Comparison of ENCODE assay signal across 17 mouse cellular contexts in the genomic region with DNA sequence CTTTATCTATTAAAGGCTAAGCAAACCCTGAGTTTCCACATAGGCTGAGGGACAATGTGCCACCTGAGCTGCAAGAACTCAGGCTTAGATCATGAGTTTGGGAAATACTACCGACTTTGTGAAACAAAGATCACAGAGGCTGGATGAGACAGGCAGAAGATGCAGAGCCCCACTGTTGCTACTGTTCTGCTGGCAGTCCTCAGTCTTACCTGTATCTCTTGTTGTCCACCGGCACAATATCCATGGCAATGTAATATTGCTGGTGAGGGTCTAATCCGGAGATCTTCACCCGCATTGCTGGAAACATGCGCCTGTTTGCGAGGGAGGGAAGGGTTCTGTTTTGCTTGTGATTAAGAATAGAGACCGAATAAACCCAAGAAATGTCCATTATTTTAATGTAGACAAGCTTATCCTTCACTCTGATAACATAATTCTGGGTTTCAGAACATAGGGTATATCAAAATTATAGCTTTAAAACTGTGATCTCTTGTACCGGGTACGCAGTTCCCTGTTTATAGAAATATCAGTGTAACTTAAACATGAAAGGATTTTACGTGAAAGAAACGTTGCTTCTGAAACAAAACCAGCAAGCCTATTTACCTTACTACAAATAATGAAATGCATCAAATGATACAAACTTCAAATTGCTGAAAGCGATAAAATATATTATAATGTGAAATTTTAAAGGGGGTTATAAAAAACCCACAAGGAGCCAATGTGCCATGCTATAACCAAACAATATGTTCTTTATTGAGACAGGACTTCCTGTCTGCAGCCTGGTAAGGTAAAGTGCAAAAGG. TPM values are rescaled to one million over a fixed set of nuclear protein-coding genes. Genes with fewer than 3 reads are reported as not detected.
DNase-seq lines count a peak whose midpoint lies in the region; ATAC-seq and TF ChIP-seq lines count a peak whose summit lies in the region.
"Had no signal": no experiment of that assay in that cellular context is flagged by ENCODE, and none has a peak within 500 bp of the region (broad histone marks: within the 10 kb centered on the region; RNA-seq: fewer than 3 reads in every experiment).

No protein-coding gene starts in this region.

- no peak for TF ChIP-seq CTCF in brain, embryonic 14.5 days (IDR thresholded peaks at IDR 0.05; ENCODE audit: borderline replicate concordance, extremely low read depth, insufficient read depth, insufficient read length)

- H3K4me3 ChIP-seq in heart, embryonic 15.5 days, result peak overlapping the region; percentile 39
- peak overlapping the region; percentile 86 for H3K4me3 ChIP-seq in limb, embryonic 10.5 days
- H3K4me3 ChIP-seq: erythroblast, embryonic 14.5 days; lung, embryonic 15.5 days had no signal

- H3K9me3 ChIP-seq in heart, embryonic 15.5 days (replicated peaks), result no peaks in the 10 kb centered on the region
- H3K9me3 ChIP-seq in limb, embryonic 10.5 days (replicated peaks), result no peaks in the 10 kb centered on the region
- H3K9me3 ChIP-seq: lung, embryonic 15.5 days had no signal

- 32% methylated on average over 12 of the region's 12 CpGs for WGBS in heart, embryonic 15.5 days
- WGBS in limb, embryonic 10.5 days, result 7% methylated on average over 12 of the region's 12 CpGs

- no peaks in the 10 kb centered on the region for H3K36me3 ChIP-seq in heart, embryonic 15.5 days
- peaks cover 28% of the 10 kb centered on the region for H3K36me3 ChIP-seq in limb, embryonic 10.5 days
- H3K36me3 ChIP-seq: lung, embryonic 15.5 days had no signal

- no peak for DNase-seq in heart, adult 8-10 months (ENCODE audit: low spot score)
- DNase-seq in brain, embryonic 14.5 days (ENCODE audit: low read depth), result peak; percentile 59
- DNase-seq in embryo, embryonic 10.5 days (ENCODE audit: low spot score), result peak; percentile 59
- no peak for DNase-seq in limb, embryonic 10.5 days (ENCODE audit: low spot score)
- DNase-seq in layer of hippocampus, adult 18-20 months (ENCODE audit: low spot score in 2 of 2), result no peak
- DNase-seq in urinary bladder, adult 18-20 months (ENCODE audit: low spot score in 2 of 2), result no peak
- DNase-seq: adrenal gland, postnatal 25 days; cerebellum, postnatal 25 days; kidney, adult 11 months; kidney, postnatal 14 days; right cerebral cortex, postnatal 25 days; thymus, adult 18-20 months had no signal

- no peak for TF ChIP-seq POLR2A in brain, embryonic 14.5 days (IDR thresholded peaks at IDR 0.05; ENCODE audit: borderline replicate concordance, extremely low read depth, insufficient read depth, insufficient read length, poor library complexity, severe bottlenecking)

- H3K27me3 ChIP-seq in heart, embryonic 15.5 days, result peaks cover 44% of the 10 kb centered on the region
- peaks cover 61% of the 10 kb centered on the region for H3K27me3 ChIP-seq in limb, embryonic 10.5 days (ENCODE audit: low read depth, poor library complexity, severe bottlenecking)

- no peak for ATAC-seq in heart, embryonic 15.5 days (replicated peaks; ENCODE audit: insufficient number of reproducible peaks, insufficient read depth, low FRiP score, low read depth)
- ATAC-seq: CD4-positive, CD25-positive, alpha-beta regulatory T cell, adult 4 months had no signal

- H3K4me1 ChIP-seq in heart, embryonic 15.5 days (replicated peaks), result peaks cover 15% of the 10 kb centered on the region
- H3K4me1 ChIP-seq in limb, embryonic 10.5 days, result peaks cover 42% of the 10 kb centered on the region

- H3K4me2 ChIP-seq in heart, embryonic 15.5 days, result peak overlapping the region; percentile 74
- H3K4me2 ChIP-seq: lung, embryonic 15.5 days had no signal

- H3K27ac ChIP-seq in heart, embryonic 15.5 days, result no peak overlapping the region
- H3K27ac ChIP-seq in limb, embryonic 10.5 days, result peak overlapping the region; percentile 74; the same call in 1 of the 2 replicates
- H3K27ac ChIP-seq: lung, embryonic 15.5 days had no signal

- 0 out of 2 replicates have a peak overlapping the region, but pooled peaks have one; percentile 23 for H3K9ac ChIP-seq in heart, embryonic 15.5 days
- H3K9ac ChIP-seq: lung, embryonic 15.5 days had no signal

RNA-seq across cellular contexts. Expression of a gene that starts 3.7 kb away (rescaled TPM):
- 8.6 and 9.1 TPM in 2 replicates for polyA plus RNA-seq in heart, embryonic 15.5 days (2015; fragmentation: Nextera tagmentation; extraction: Ambion mirVana)
- total RNA-seq in heart, adult 8-10 months (2022), result 1 to 10 TPM; 3.7 to 5.0 (median 4.1) TPM
- polyA plus RNA-seq in brain, embryonic 14.5 days (2012; rRNA removed), result 3.8 and 6.5 TPM in 2 replicates
- 12.6 and 28.3 TPM in 2 replicates for polyA plus RNA-seq in limb, embryonic 10.5 days (2016; fragmentation: Nextera tagmentation; extraction: Ambion mirVana)
- total RNA-seq in layer of hippocampus, adult 18-20 months (2021), result 1 to 10 TPM in 1 of 2 experiments, under 1 TPM in 1; 0.81 to 2.0 TPM
- total RNA-seq: megakaryocyte progenitor cell, adult 5-6 weeks had no signal
- polyA plus RNA-seq: CD4-positive, CD25-positive, alpha-beta regulatory T cell, adult 4 months; erythroblast, embryonic 14.5 days had no signal

Comparison
In these comparisons a context has a peak if more than half of its experiments do, and no peak if none do; other contexts are left out.
1. DNase-seq: peak in brain, embryonic 14.5 days (single experiment) and embryo, embryonic 10.5 days (single experiment); none in heart, adult 8-10 months (single experiment), limb, embryonic 10.5 days (single experiment), layer of hippocampus, adult 18-20 months (0 of 2) and urinary bladder, adult 18-20 months (0 of 2).